Mouse (Mus musculus) stomach, postnatal 0 days (tissue): ENCODE measurements around the gene Clic1.

Source experiments
- CTCF ChIP-seq: IDR thresholded peaks from 2 replicates; pipeline ENCODE4 v1.5.1; 2016; ENCODE audit warnings: antibody characterized with exemption, low read depth, mild to moderate bottlenecking, moderate library complexity
- EP300 ChIP-seq: optimal IDR thresholded peaks from 2 replicates; pipeline ENCODE3; 2016; ENCODE audit warnings: antibody characterized with exemption

- TF ChIP-seq EP300 (no peak), CTCF (no peak)
These were observed 27.5 kb downstream of the Clic1 start for GRCm38 (mm10) chr17:35077285-35077684.
